9 mouse cellular contexts compared by ENCODE assay signal in the genomic region with DNA sequence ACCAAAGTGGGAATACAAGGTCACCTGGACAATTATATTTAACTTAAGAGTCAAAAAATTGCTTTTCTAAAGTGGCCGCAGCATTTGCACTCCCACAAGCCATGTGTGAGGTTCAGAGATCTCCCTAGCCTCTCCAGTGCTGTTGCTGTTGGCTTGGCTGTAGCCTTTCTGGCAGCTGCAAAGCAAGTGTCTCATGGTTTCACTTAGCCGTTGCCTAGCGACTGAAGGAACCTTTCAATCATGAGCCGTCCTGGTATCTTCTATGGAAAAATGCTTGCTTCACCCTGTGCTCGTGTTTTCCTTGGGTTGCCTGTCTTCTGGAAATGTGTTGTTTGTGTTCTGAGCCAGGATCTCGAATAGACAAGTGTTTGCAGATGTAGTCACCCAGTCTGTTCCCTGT.
DNase-seq lines count a peak whose midpoint lies in the region; ATAC-seq and TF ChIP-seq lines count a peak whose summit lies in the region.
"Had no signal": no experiment of that assay in that cellular context is flagged by ENCODE, and none has a peak within 500 bp of the region (broad histone marks: within the 10 kb centered on the region; RNA-seq: fewer than 3 reads in every experiment).

No protein-coding gene starts in this region.

- H3K4me1 ChIP-seq in hindbrain, embryonic 11.5 days (replicated peaks; ENCODE audit: control insufficient read depth, insufficient read depth, low read length), result no peaks in the 10 kb centered on the region
- peaks cover 4% of the 10 kb centered on the region for H3K4me1 ChIP-seq in hindbrain, embryonic 12.5 days
- no peaks in the 10 kb centered on the region for H3K4me1 ChIP-seq in lung, embryonic 14.5 days (ENCODE audit: insufficient read depth)
- H3K4me1 ChIP-seq in liver, embryonic 11.5 days (replicated peaks; ENCODE audit: control insufficient read depth, insufficient read depth, low read length), result no peaks in the 10 kb centered on the region
- H3K4me1 ChIP-seq in kidney, embryonic 16.5 days (ENCODE audit: insufficient read depth, low read length), result no peaks in the 10 kb centered on the region

- intact Hi-C loops in heart, postnatal 10 days (cut with DNase I), result no loop called here

- 34% methylated on average over 6 of the region's 6 CpGs for WGBS in hindbrain, embryonic 11.5 days
- 33% methylated on average over 6 of the region's 6 CpGs for WGBS in hindbrain, embryonic 12.5 days
- 36% methylated on average over 6 of the region's 6 CpGs for WGBS in lung, embryonic 14.5 days
- 56% methylated on average over 6 of the region's 6 CpGs for WGBS in liver, embryonic 11.5 days
- 58% methylated on average over 6 of the region's 6 CpGs for WGBS in kidney, embryonic 16.5 days

- H3K27me3 ChIP-seq in hindbrain, embryonic 11.5 days (ENCODE audit: control insufficient read depth, insufficient read depth, low read length), result no peaks in the 10 kb centered on the region
- H3K27me3 ChIP-seq in hindbrain, embryonic 12.5 days, result no peaks in the 10 kb centered on the region
- no peaks in the 10 kb centered on the region for H3K27me3 ChIP-seq in lung, embryonic 14.5 days (ENCODE audit: insufficient read depth, low read length)
- no peaks in the 10 kb centered on the region for H3K27me3 ChIP-seq in liver, embryonic 11.5 days (replicated peaks; ENCODE audit: control insufficient read depth, insufficient read depth, low read length)
- H3K27me3 ChIP-seq in kidney, embryonic 16.5 days (ENCODE audit: insufficient read depth, low read length), result no peaks in the 10 kb centered on the region
- H3K27me3 ChIP-seq: limb, embryonic 13.5 days had no signal

- no peaks in the 10 kb centered on the region for H3K9me3 ChIP-seq in hindbrain, embryonic 11.5 days (ENCODE audit: control insufficient read depth, low read length)
- H3K9me3 ChIP-seq in hindbrain, embryonic 12.5 days (replicated peaks), result no peaks in the 10 kb centered on the region
- H3K9me3 ChIP-seq in lung, embryonic 14.5 days (ENCODE audit: low read depth, low read length), result no peaks in the 10 kb centered on the region
- no peaks in the 10 kb centered on the region for H3K9me3 ChIP-seq in liver, embryonic 11.5 days (ENCODE audit: control insufficient read depth, low read length)
- no peaks in the 10 kb centered on the region for H3K9me3 ChIP-seq in kidney, embryonic 16.5 days (ENCODE audit: low read length)
- H3K9me3 ChIP-seq: limb, embryonic 13.5 days had no signal

- H3K27ac ChIP-seq in hindbrain, embryonic 11.5 days (ENCODE audit: low read depth, low read length), result no peak overlapping the region
- H3K27ac ChIP-seq in hindbrain, embryonic 12.5 days, result no peak overlapping the region
- no peak overlapping the region for H3K27ac ChIP-seq in lung, embryonic 14.5 days (ENCODE audit: low read depth)
- H3K27ac ChIP-seq in liver, embryonic 11.5 days (ENCODE audit: low read depth, low read length), result no peak overlapping the region
- no peak overlapping the region for H3K27ac ChIP-seq in kidney, embryonic 16.5 days (ENCODE audit: low read length)
- H3K27ac ChIP-seq: limb, embryonic 13.5 days had no signal

- H3K36me3 ChIP-seq in hindbrain, embryonic 11.5 days (ENCODE audit: control insufficient read depth, insufficient read depth, low read length), result no peaks in the 10 kb centered on the region
- no peaks in the 10 kb centered on the region for H3K36me3 ChIP-seq in hindbrain, embryonic 12.5 days
- no peaks in the 10 kb centered on the region for H3K36me3 ChIP-seq in lung, embryonic 14.5 days (ENCODE audit: insufficient read depth)
- H3K36me3 ChIP-seq in liver, embryonic 11.5 days (ENCODE audit: control insufficient read depth, insufficient read depth, low read length), result no peaks in the 10 kb centered on the region
- no peaks in the 10 kb centered on the region for H3K36me3 ChIP-seq in kidney, embryonic 16.5 days (ENCODE audit: insufficient read depth, low read length)
- H3K36me3 ChIP-seq: limb, embryonic 13.5 days had no signal

- H3K9ac ChIP-seq in hindbrain, embryonic 11.5 days (ENCODE audit: low read depth, low read length), result no peak overlapping the region
- H3K9ac ChIP-seq in hindbrain, embryonic 12.5 days, result no peak overlapping the region
- no peak overlapping the region for H3K9ac ChIP-seq in lung, embryonic 14.5 days
- H3K9ac ChIP-seq in liver, embryonic 11.5 days (ENCODE audit: low read depth, low read length), result no peak overlapping the region
- no peak overlapping the region for H3K9ac ChIP-seq in kidney, embryonic 16.5 days (replicated peaks; ENCODE audit: low read length)
- H3K9ac ChIP-seq: limb, embryonic 13.5 days had no signal

- H3K4me2 ChIP-seq in hindbrain, embryonic 11.5 days (replicated peaks; ENCODE audit: low read depth, low read length), result no peak overlapping the region
- no peak overlapping the region for H3K4me2 ChIP-seq in hindbrain, embryonic 12.5 days (replicated peaks)
- H3K4me2 ChIP-seq in lung, embryonic 14.5 days, result no peak overlapping the region
- H3K4me2 ChIP-seq in liver, embryonic 11.5 days, result no peak overlapping the region
- H3K4me2 ChIP-seq in kidney, embryonic 16.5 days (replicated peaks; ENCODE audit: low read depth, low read length), result no peak overlapping the region
- H3K4me2 ChIP-seq: limb, embryonic 13.5 days had no signal

- H3K4me3 ChIP-seq in hindbrain, embryonic 11.5 days (ENCODE audit: low read depth, low read length), result no peak overlapping the region
- no peak overlapping the region for H3K4me3 ChIP-seq in hindbrain, embryonic 12.5 days
- no peak overlapping the region for H3K4me3 ChIP-seq in lung, embryonic 14.5 days (ENCODE audit: low read depth, low read length)
- H3K4me3 ChIP-seq in liver, embryonic 11.5 days (ENCODE audit: low read depth, low read length), result no peak overlapping the region
- no peak overlapping the region for H3K4me3 ChIP-seq in kidney, embryonic 16.5 days (ENCODE audit: low read length)
- H3K4me3 ChIP-seq: limb, embryonic 13.5 days had no signal

- DNase-seq in hindbrain, embryonic 11.5 days (ENCODE audit: low spot score), result peak; percentile 54
- DNase-seq in brain, embryonic 18.5 days (ENCODE audit: low read depth, low spot score), result peak; percentile 37
- peak; percentile 72 to 75 for DNase-seq in heart, postnatal 10 days
- DNase-seq in lung, embryonic 14.5 days, result peak; percentile 50
- DNase-seq in liver, embryonic 11.5 days (ENCODE audit: low spot score), result no peak

- ATAC-seq in hindbrain, embryonic 11.5 days (ENCODE audit: low FRiP score), result no peak
- no peak for ATAC-seq in hindbrain, embryonic 12.5 days (ENCODE audit: low FRiP score)
- ATAC-seq in lung, embryonic 14.5 days (ENCODE audit: insufficient read depth), result no peak; the same call in 1 of the 2 replicates
- ATAC-seq in liver, embryonic 11.5 days (replicated peaks; ENCODE audit: low FRiP score), result no peak
- no peak for ATAC-seq in megakaryocyte-erythroid progenitor cell, adult 5-6 weeks (replicated peaks; ENCODE audit: low FRiP score, low TSS enrichment, poor library complexity, severe bottlenecking)
- no peak for ATAC-seq in kidney, embryonic 16.5 days (ENCODE audit: low FRiP score, low TSS enrichment)

- no peak for TF ChIP-seq CTCF in lung, embryonic 14.5 days (IDR thresholded peaks at IDR 0.05; ENCODE audit: low read depth)
